Mouse (Mus musculus): Measurements from ENCODE around the gene Larp1.
A peak's percentile ranks its signal among the peaks of the same experiment; 100 is the strongest.

The Larp1 gene

GRCm38 (mm10) chr11:58009051-58009515 is at the start of gene Larp1:
Larp1 (plus strand) TSS chr11:58009064.
- DNase-seq, result peak; percentile 40

- DNase-seq, result no peak
These were observed 48.9 kb upstream of the Larp1 start for GRCm38 (mm10) chr11:57959924-57960323.

- peak; percentile 81 for DNase-seq
These were observed 46.2 kb upstream of the Larp1 start for GRCm38 (mm10) chr11:57962382-57963285.

- no peak for DNase-seq
These were observed 45.5 kb upstream of the Larp1 start for GRCm38 (mm10) chr11:57963291-57963870.

GRCm38 (mm10) chr11:57966630-57967029 is 42.2 kb upstream of the Larp1 start:
- no peak for DNase-seq

GRCm38 (mm10) chr11:57968301-57968700 is 40.6 kb upstream of the Larp1 start:
- DNase-seq, result no peak

GRCm38 (mm10) chr11:57970541-57970940 is 38.3 kb upstream of the Larp1 start:
- no peak for DNase-seq

- DNase-seq, result no peak
These were observed 35.6 kb upstream of the Larp1 start for GRCm38 (mm10) chr11:57973001-57973912.

- no peak for DNase-seq
These were observed 35.0 kb upstream of the Larp1 start for GRCm38 (mm10) chr11:57973913-57974234.

GRCm38 (mm10) chr11:57975876-57976275 is 33.0 kb upstream of the Larp1 start:
- DNase-seq, result no peak

- no peak for DNase-seq
These were observed 31.2 kb upstream of the Larp1 start for GRCm38 (mm10) chr11:57977681-57978080.

- DNase-seq, result no peak
These were observed 29.2 kb upstream of the Larp1 start for GRCm38 (mm10) chr11:57979621-57980020.

- no peak for DNase-seq
These were observed 27.6 kb upstream of the Larp1 start for GRCm38 (mm10) chr11:57981083-57981809.

GRCm38 (mm10) chr11:57983480-57984342 is 25.2 kb upstream of the Larp1 start:
- DNase-seq, result no peak

GRCm38 (mm10) chr11:57984343-57984666 is 24.6 kb upstream of the Larp1 start:
- DNase-seq, result no peak

GRCm38 (mm10) chr11:57985485-57985884 is 23.4 kb upstream of the Larp1 start:
- no peak for DNase-seq

GRCm38 (mm10) chr11:57986053-57986452 is 22.8 kb upstream of the Larp1 start:
- DNase-seq, result no peak

GRCm38 (mm10) chr11:57986456-57986855 is 22.4 kb upstream of the Larp1 start:
- DNase-seq, result no peak

- no peak for DNase-seq
These were observed 22.0 kb upstream of the Larp1 start for GRCm38 (mm10) chr11:57986861-57987260.

GRCm38 (mm10) chr11:57998168-57998567 is 10.7 kb upstream of the Larp1 start:
- DNase-seq, result no peak

- no peak for DNase-seq
These were observed 10.0 kb upstream of the Larp1 start for GRCm38 (mm10) chr11:57998872-57999271.

GRCm38 (mm10) chr11:58003126-58003525 is 5.7 kb upstream of the Larp1 start:
- no peak for DNase-seq

Measured in right cerebral cortex, adult 18-20 months (tissue).